Mouse (Mus musculus): ENCODE measurements at regions not wholly inside any gene's neighbourhood (a gene's known extent, or its start where the extent isn't known, plus 50 kb on each side); places are given as distances from the start of the nearest gene placed in this dataset.

GRCm38 (mm10) chr2:47263690-47264089, 1550.2 kb upstream of the Acvr2a start:
- DNase-seq, result no peak

GRCm38 (mm10) chr2:47265901-47266300, 1548.0 kb upstream of the Acvr2a start:
- DNase-seq, result no peak

GRCm38 (mm10) chr2:47295546-47295945, 1518.4 kb upstream of the Acvr2a start:
- peak; percentile 42 for DNase-seq

- peak; percentile 14 for DNase-seq
Observed at GRCm38 (mm10) chr2:47302056-47302455, 1511.9 kb upstream of the Acvr2a start.

DNA sequence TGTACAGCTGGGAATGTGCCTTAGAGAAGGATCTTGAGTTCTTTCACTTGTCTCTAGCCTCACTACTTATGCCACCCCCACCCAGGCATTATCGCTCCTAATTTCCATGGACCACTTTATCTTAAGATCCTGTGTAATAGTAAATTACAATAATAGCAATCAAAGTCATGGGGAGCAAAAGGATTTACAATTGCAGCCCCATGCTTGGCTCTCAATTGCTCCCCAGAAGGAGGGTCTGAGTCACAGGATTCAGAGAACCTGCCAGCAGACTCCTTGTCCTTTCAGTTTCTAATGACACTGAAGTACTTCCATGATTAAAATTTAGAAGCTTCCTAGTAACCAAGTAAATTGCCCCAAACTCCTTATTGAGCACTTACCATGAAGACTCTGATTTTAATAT, 1483.3 kb upstream of the Acvr2a start:
- no peak for DNase-seq

DNA sequence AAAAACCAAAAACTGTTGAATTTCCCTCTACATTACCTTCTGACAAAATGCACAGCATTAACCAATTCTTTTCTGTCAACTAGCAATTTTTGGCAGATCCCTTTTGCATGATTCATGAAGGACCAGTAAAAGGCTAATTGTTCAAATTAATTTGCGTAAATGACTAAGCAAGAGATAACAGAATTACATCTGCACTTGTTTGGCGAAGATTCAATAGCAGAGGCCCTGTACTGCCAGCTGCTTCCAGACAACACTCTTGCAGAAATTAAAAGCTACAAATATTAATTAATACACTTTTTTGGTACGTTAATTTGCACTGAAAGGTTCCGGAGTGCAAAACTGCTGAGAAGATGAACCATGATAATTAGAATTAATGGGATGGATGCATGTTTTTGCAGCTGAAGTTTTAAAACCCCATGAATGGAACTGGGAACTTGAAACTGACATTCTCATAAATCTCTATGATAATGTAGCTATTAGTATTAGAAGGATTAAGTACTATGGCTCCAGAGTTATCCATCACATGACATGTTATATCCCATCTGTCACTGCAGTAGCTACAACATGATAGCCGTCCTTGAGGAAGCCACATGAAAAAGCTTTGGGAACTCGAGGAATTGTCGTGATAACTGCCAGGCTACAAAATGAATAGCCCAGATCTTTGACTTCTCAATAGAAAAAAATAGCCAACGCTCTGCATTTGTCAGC, 1479.3 kb upstream of the Acvr2a start:
- DNase-seq, result peak; percentile 64

DNA sequence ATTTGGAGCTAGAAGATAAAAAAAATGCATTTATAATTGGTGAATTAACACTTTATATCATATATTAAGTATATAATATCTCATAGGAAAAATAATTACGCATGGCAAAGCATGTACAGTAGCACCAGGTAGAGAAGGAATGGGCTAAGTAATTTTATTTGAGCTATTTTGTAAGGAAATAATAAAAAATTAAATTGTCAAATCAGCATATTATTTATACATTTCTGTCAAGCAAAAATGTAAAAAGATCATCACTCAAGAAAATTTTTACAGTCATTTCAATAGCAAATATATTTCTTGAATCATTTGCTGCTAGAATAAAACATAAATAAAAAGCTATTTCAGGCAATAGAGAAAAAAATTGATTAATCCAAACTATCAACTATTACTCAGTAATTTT, 1450.4 kb upstream of the Acvr2a start:
- no peak for DNase-seq

DNA sequence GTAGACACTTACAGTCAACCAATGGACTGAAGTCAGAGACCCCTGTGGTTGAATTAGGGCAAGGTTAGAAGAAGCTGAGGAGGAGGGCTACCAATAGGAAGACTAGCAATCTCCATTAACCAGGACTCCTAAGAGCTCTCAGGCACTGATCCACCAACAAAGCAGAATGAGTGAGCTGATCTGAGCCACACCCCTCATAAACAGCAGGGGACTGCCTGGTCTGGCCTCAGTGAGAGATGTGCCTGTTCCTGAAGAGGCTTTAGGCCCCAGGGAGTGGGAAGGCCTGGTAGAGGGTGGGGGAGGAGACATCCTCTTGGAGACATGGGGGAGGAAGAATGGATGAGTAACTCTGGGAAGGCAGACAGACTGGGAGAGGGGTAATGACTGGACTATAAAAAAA, 1445.6 kb upstream of the Acvr2a start:
- DNase-seq, result no peak

Data from retina, postnatal 1 day (tissue).